Mouse (Mus musculus) neural tube, embryonic 12.5 days (tissue): ENCODE results near the gene Art5. TPM values are rescaled to one million over a fixed set of nuclear protein-coding genes. Genes with fewer than 3 reads are reported as not detected.
"Not testable (repeated sequence)": the region's sequence is repeated elsewhere in the genome, so short reads cannot be mapped to it uniquely, and the experiment has no call there.

ENCODE experiments used
- ATAC-seq: fragments of 200-750 bp; cut with Nextera tagmentation; 2 replicates; pipeline ENCODE4 v1.8.0; 2017; ENCODE audit warnings: low read depth, mild to moderate bottlenecking, moderate TSS enrichment, moderate library complexity; ENCODE audit not compliant: low FRiP score
- H3K27ac ChIP-seq: fragments of 300-500 bp; sonication (generic); 2 replicates; pipeline ENCODE4 v1.5.1; 2016
- H3K27me3 ChIP-seq: fragments of 300-500 bp; sonication (generic); replicated peaks from 2 replicates; pipeline ENCODE4 v1.6.1; 2016; ENCODE audit warnings: mild to moderate bottlenecking
- H3K36me3 ChIP-seq: fragments of 300-500 bp; sonication (generic); 2 replicates; pipeline ENCODE4 v1.6.1; 2016; ENCODE audit warnings: mild to moderate bottlenecking
- H3K4me1 ChIP-seq: fragments of 300-500 bp; sonication (generic); 2 replicates; pipeline ENCODE4 v1.6.1; 2016
- H3K4me2 ChIP-seq: fragments of 300-500 bp; sonication (generic); replicated peaks from 2 replicates; pipeline ENCODE4 v1.6.1; 2016; ENCODE audit warnings: mild to moderate bottlenecking
- H3K4me3 ChIP-seq: fragments of 300-500 bp; sonication (generic); 2 replicates; pipeline ENCODE4 v1.5.1; 2016
- H3K9ac ChIP-seq: fragments of 300-500 bp; sonication (generic); 2 replicates; pipeline ENCODE4 v1.6.1; 2016; ENCODE audit warnings: mild to moderate bottlenecking
- H3K9me3 ChIP-seq: fragments of 300-500 bp; sonication (generic); 2 replicates; pipeline ENCODE4 v1.6.1; 2016; ENCODE audit warnings: mild to moderate bottlenecking
- WGBS: fragments of 180-500 bp; shearing (Covaris S2); methylation state at CpG from one replicate; pipeline ENCODE4 v1.1.7; 2016; 5-methylcytosine and 5-hydroxymethylcytosine counted together
- polyA plus RNA-seq: library from polyadenylated mRNA; unstranded; fragments of >200 nt; fragmentation: Nextera tagmentation; extraction: Ambion mirVana; gene quantifications from 2 replicates; pipeline ENCODE4 v1.2.1, GENCODE M21; 2016

Art5 gene
- polyA plus RNA-seq, 1 experiment from 2014 or later, result 2.6 TPM

- Histone ChIP-seq H3K27ac (no peak overlapping the region), H3K27me3 (no peaks in the 10 kb centered on the region), H3K36me3 (peaks cover 83% of the 10 kb centered on the region), H3K4me2 (no peak overlapping the region), H3K4me1 (no peaks in the 10 kb centered on the region), H3K9me3 (no peaks in the 10 kb centered on the region), H3K9ac (no peak overlapping the region), H3K4me3 (no peak overlapping the region)
- no peak for ATAC-seq
- 83% methylated on average over 7 of the region's 7 CpGs for WGBS
Measured at GRCm38 (mm10) chr7:102078517-102078916, 30.8 kb downstream of the Art5 start.

GRCm38 (mm10) chr7:102076714-102077296, 32.5 kb downstream of the Art5 start:
- no peaks in the 10 kb centered on the region for H3K9me3 ChIP-seq
- H3K4me3 ChIP-seq, result no peak overlapping the region
- WGBS, result 83% methylated on average over 7 of the region's 7 CpGs
- no peak overlapping the region for H3K4me2 ChIP-seq
- H3K9ac ChIP-seq, result no peak overlapping the region
- H3K27ac ChIP-seq, result no peak overlapping the region
- peaks cover 81% of the 10 kb centered on the region for H3K36me3 ChIP-seq
- H3K27me3 ChIP-seq, result no peaks in the 10 kb centered on the region
- ATAC-seq, result no peak
- H3K4me1 ChIP-seq, result no peaks in the 10 kb centered on the region

- H3K27me3 ChIP-seq, result no peaks in the 10 kb centered on the region
- WGBS, result 86% methylated on average over 6 of the region's 6 CpGs
- H3K9me3 ChIP-seq, result no peaks in the 10 kb centered on the region
- peak overlapping the region; percentile 65 for H3K4me2 ChIP-seq
- H3K36me3 ChIP-seq, result peaks cover 3% of the 10 kb centered on the region; the same call in 1 of the 2 replicates
- H3K9ac ChIP-seq, result peak overlapping the region; percentile 64; the same call in 1 of the 2 replicates
- H3K27ac ChIP-seq, result no peak overlapping the region
- H3K4me3 ChIP-seq, result peak overlapping the region; percentile 65
- ATAC-seq, result no peak
- H3K4me1 ChIP-seq, result peaks cover 19% of the 10 kb centered on the region
Measured at GRCm38 (mm10) chr7:102066363-102066762, 42.9 kb downstream of the Art5 start.

- H3K4me3 ChIP-seq, result peak within 1 kb of the TSS; percentile 65
- H3K4me2 ChIP-seq, result peak within 1 kb of the TSS; percentile 65
- H3K9me3 ChIP-seq, result no peaks in the 10 kb centered on the region
- no peaks in the 10 kb centered on the region for H3K36me3 ChIP-seq
- ATAC-seq, result peak; percentile 100
- under 1% methylated on average over 56 of the region's 56 CpGs for WGBS
- no peaks in the 10 kb centered on the region for H3K27me3 ChIP-seq
- H3K27ac ChIP-seq, result peak within 1 kb of the TSS; percentile 47
- peaks cover 19% of the 10 kb centered on the region for H3K4me1 ChIP-seq
- H3K9ac ChIP-seq, result peak within 1 kb of the TSS; percentile 64
Measured at GRCm38 (mm10) chr7:102065046-102065891, 44.0 kb downstream of the Art5 start, which contains the start of the genes Rnf121, Xndc1 and Xntrpc. TSS of gene Rnf121 (minus strand) at chr7:102065469. TSS of gene Xndc1 (plus strand) at chr7:102065511. TSS of gene Xntrpc (plus strand) at chr7:102065713.

GRCm38 (mm10) chr7:102064655-102065045, 44.6 kb downstream of the Art5 start:
- Histone ChIP-seq H3K9me3 (no peaks in the 10 kb centered on the region), H3K4me1 (peaks cover 19% of the 10 kb centered on the region), H3K27ac (peak overlapping the region; percentile 47), H3K4me3 (peak overlapping the region; percentile 65), H3K36me3 (peaks cover under 1% of the 10 kb centered on the region), H3K27me3 (no peaks in the 10 kb centered on the region), H3K9ac (peak overlapping the region; percentile 64), H3K4me2 (peak overlapping the region; percentile 65)
- WGBS, result under 1% methylated on average over 9 of the region's 9 CpGs
- peak; percentile 67 for ATAC-seq

- Histone ChIP-seq H3K27ac (no peak overlapping the region), H3K4me2 (peak overlapping the region; percentile 65), H3K4me1 (peaks cover 19% of the 10 kb centered on the region), H3K27me3 (no peaks in the 10 kb centered on the region), H3K9ac (no peak overlapping the region), H3K4me3 (peak overlapping the region; percentile 65), H3K9me3 (no peaks in the 10 kb centered on the region), H3K36me3 (peaks cover 8% of the 10 kb centered on the region)
- WGBS, result 94% methylated on average over 9 of the region's 9 CpGs
- no peak for ATAC-seq
Measured at GRCm38 (mm10) chr7:102063891-102064290, 45.4 kb downstream of the Art5 start.

GRCm38 (mm10) chr7:102062203-102062602, 47.1 kb downstream of the Art5 start:
- ATAC-seq, result no peak
- no peaks in the 10 kb centered on the region for H3K27me3 ChIP-seq
- 92% methylated on average over 1 of the region's 1 CpGs for WGBS
- peaks cover 11% of the 10 kb centered on the region for H3K36me3 ChIP-seq
- no peaks in the 10 kb centered on the region for H3K9me3 ChIP-seq
- no peak overlapping the region for H3K4me2 ChIP-seq
- H3K27ac ChIP-seq, result no peak overlapping the region
- H3K4me3 ChIP-seq, result no peak overlapping the region
- H3K4me1 ChIP-seq, result peaks cover 19% of the 10 kb centered on the region
- no peak overlapping the region for H3K9ac ChIP-seq

GRCm38 (mm10) chr7:102061353-102061752, 47.9 kb downstream of the Art5 start:
- ATAC-seq, result no peak
- H3K9me3 ChIP-seq, result no peaks in the 10 kb centered on the region
- no peak overlapping the region for H3K4me3 ChIP-seq
- peaks cover 16% of the 10 kb centered on the region for H3K4me1 ChIP-seq
- H3K4me2 ChIP-seq, result no peak overlapping the region
- WGBS, result 90% methylated on average over 3 of the region's 3 CpGs
- H3K27ac ChIP-seq, result no peak overlapping the region
- no peak overlapping the region for H3K9ac ChIP-seq
- peaks cover 17% of the 10 kb centered on the region for H3K36me3 ChIP-seq
- no peaks in the 10 kb centered on the region for H3K27me3 ChIP-seq

GRCm38 (mm10) chr7:102048524-102048923, 60.8 kb downstream of the Art5 start:
- not testable (repeated sequence) for H3K9ac ChIP-seq, H3K9me3 ChIP-seq, H3K4me3 ChIP-seq, H3K4me2 ChIP-seq, H3K4me1 ChIP-seq, H3K27me3 ChIP-seq, H3K27ac ChIP-seq, ATAC-seq
- H3K36me3 ChIP-seq, result peaks cover 19% of the 10 kb centered on the region

Other genes starting within 250 kb of the Art5 start
- gene Anapc15, start 245.8 kb downstream of the Art5 start, polyA plus RNA-seq, result 86.0 and 89.1 TPM in 2 replicates
- gene Folr1, start 238.7 kb downstream of the Art5 start, polyA plus RNA-seq, result 1.0 TPM in 1 of 2 replicates, not detected in the other
- 134 and 137 TPM in 2 replicates for gene Lamtor1, start 203.6 kb downstream of the Art5 start, polyA plus RNA-seq
- 0.56 and 0.74 TPM in 2 replicates for gene Tomt, start 203.1 kb downstream of the Art5 start, polyA plus RNA-seq
- gene Lrrc51, start 175.6 kb downstream of the Art5 start, polyA plus RNA-seq, result 5.0 and 6.3 TPM in 2 replicates
- 82.7 and 86.1 TPM in 2 replicates for gene Numa1, start 175.4 kb downstream of the Art5 start, polyA plus RNA-seq
- 4.1 and 5.3 TPM in 2 replicates for gene Il18bp, start 90.8 kb downstream of the Art5 start, polyA plus RNA-seq
- 29.1 and 30.2 TPM in 2 replicates for gene Rnf121, start 44.0 kb downstream of the Art5 start, polyA plus RNA-seq
- 32.4 and 34.2 TPM in 2 replicates for gene Xndc1, start 44.0 kb downstream of the Art5 start, polyA plus RNA-seq
- 2.5 and 2.6 TPM in 2 replicates for gene Xntrpc, start 43.8 kb downstream of the Art5 start, polyA plus RNA-seq
- gene Trpc2, start 26.4 kb downstream of the Art5 start, polyA plus RNA-seq, result 0.60 and 1.4 TPM in 2 replicates
- 3.3 and 4.6 TPM in 2 replicates for gene Art1, start 7.7 kb downstream of the Art5 start, polyA plus RNA-seq
- not detected in 2 replicates for gene Chrna10, start 7.3 kb upstream of the Art5 start, polyA plus RNA-seq
- 33.1 and 34.8 TPM in 2 replicates for gene Nup98, start 100.7 kb upstream of the Art5 start, polyA plus RNA-seq
- gene Pgap2, start 100.7 kb upstream of the Art5 start, polyA plus RNA-seq, result 45.7 and 46.1 TPM in 2 replicates
- 28.2 and 28.3 TPM in 2 replicates for gene Rhog, start 146.6 kb upstream of the Art5 start, polyA plus RNA-seq
- gene Stim1, start 158.3 kb upstream of the Art5 start, polyA plus RNA-seq, result 10.5 and 13.6 TPM in 2 replicates